Mouse (Mus musculus) forebrain, embryonic 10.5 days (tissue): ENCODE data around the gene Supt4a. TPM values are rescaled to one million over a fixed set of nuclear protein-coding genes. Genes with fewer than 3 reads are reported as not detected.

Experiments used
- DNase-seq: peaks from one replicate; pipeline ENCODE4 v3.0.0-alpha.2; 2017; ENCODE audit warnings: low spot score; ENCODE audit errors: extremely low spot score
- H3K27ac ChIP-seq: fragments of 300-500 bp; sonication (generic); 2 replicates; pipeline ENCODE4 v1.5.1; 2016; ENCODE audit warnings: mild to moderate bottlenecking
- H3K27me3 ChIP-seq: fragments of 300-500 bp; sonication (generic); 2 replicates; pipeline ENCODE4 v1.6.1; 2016; ENCODE audit warnings: mild to moderate bottlenecking; ENCODE audit not compliant: poor library complexity, severe bottlenecking
- H3K36me3 ChIP-seq: fragments of 300-500 bp; sonication (generic); replicated peaks from 2 replicates; pipeline ENCODE4 v1.6.1; 2016; ENCODE audit warnings: mild to moderate bottlenecking, moderate library complexity
- H3K4me1 ChIP-seq: fragments of 300-500 bp; sonication (generic); 2 replicates; pipeline ENCODE4 v1.6.1; 2016
- H3K4me3 ChIP-seq: fragments of 300-500 bp; sonication (generic); 2 replicates; pipeline ENCODE4 v1.5.1; 2016; ENCODE audit warnings: mild to moderate bottlenecking, moderate library complexity
- H3K9me3 ChIP-seq: fragments of 300-500 bp; sonication (generic); 2 replicates; pipeline ENCODE4 v1.6.1; 2016; ENCODE audit warnings: mild to moderate bottlenecking, moderate library complexity
- WGBS: fragments of 180-500 bp; shearing (Covaris S2); methylation state at CpG from one replicate; pipeline ENCODE4 v1.1.7; 2016; 5-methylcytosine and 5-hydroxymethylcytosine counted together
- polyA plus RNA-seq: library from polyadenylated mRNA; unstranded; fragments of >200 nt; fragmentation: Nextera tagmentation; extraction: Ambion mirVana; gene quantifications from 2 replicates; pipeline ENCODE4 v1.2.1, GENCODE M21; 2016

Gene Supt4a
- polyA plus RNA-seq, 1 experiment from 2014 or later, result 153 TPM

DNA sequence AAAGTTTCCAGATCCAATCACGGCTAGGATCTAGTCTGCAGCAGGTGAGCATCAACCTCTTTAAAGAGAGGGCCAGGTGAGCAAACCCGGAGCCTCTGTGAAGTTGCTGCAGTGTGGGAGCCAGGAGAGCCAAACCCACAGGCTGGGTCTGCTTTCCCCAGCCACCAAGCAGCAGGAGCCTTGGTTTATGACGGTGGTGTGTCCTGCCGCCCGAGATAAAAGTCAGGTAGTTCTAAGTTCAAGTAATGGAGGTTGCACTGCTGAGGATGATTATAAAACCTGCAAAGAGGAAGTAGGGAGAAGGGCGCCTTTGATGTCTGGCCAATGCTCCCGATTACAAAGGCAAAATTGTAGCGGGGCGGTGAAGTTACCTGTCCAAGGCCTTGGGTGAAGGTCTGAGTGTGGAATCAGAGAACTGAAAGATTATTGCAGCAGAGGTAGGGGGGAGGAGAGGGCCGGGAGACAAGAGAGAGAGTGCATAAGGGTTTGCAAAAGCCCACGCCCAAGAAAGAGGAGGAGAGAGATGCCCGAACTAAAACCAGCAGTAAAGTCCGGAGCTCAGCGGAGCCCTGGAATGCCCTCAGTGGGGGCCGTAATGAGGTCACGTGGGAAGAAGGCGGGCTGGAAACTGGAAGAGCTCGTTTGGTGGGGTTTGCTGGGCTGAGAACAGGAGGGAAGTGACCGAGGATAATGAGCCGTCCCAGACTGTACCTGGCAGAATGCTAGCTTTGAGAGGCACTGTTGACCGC lies 27.7 kb upstream of the Supt4a start:
- H3K4me3 ChIP-seq, result peak overlapping the region; percentile 44
- WGBS, result 10% methylated on average over 21 of the region's 21 CpGs

DNA sequence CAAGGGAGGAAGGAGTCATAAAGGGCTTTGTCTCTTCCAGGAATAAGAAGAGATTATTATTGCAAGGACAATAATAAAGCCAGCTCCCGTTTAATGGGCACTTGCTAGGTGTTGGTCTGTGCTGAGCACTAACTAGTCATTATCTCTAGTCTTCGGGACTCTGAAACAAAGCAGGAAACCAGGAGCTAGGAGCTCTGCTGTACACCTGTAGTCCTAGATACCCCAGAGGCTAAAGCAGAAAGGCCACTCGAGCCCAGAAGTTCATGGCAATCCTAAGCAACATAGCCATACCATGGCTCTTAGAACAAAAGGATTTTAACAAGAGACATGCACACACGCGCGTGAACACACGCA lies 27.1 kb upstream of the Supt4a start:
- peaks cover 39% of the 10 kb centered on the region for H3K27me3 ChIP-seq
- no peak for DNase-seq
- H3K9me3 ChIP-seq, result no peaks in the 10 kb centered on the region
- peaks cover 33% of the 10 kb centered on the region for H3K4me1 ChIP-seq
- 48% methylated on average over 7 of the region's 7 CpGs for WGBS
- peak overlapping the region; percentile 62 for H3K27ac ChIP-seq
- no peaks in the 10 kb centered on the region for H3K36me3 ChIP-seq
- H3K4me3 ChIP-seq, result peak overlapping the region; percentile 44

More for the DNA sequence above, 27.7 kb upstream of the Supt4a start:
- peak; percentile 62 for DNase-seq
- no peaks in the 10 kb centered on the region for H3K9me3 ChIP-seq
- H3K36me3 ChIP-seq, result no peaks in the 10 kb centered on the region
- peaks cover 33% of the 10 kb centered on the region for H3K4me1 ChIP-seq
- H3K27me3 ChIP-seq, result peaks cover 39% of the 10 kb centered on the region
- H3K27ac ChIP-seq, result peak overlapping the region; percentile 66

DNA sequence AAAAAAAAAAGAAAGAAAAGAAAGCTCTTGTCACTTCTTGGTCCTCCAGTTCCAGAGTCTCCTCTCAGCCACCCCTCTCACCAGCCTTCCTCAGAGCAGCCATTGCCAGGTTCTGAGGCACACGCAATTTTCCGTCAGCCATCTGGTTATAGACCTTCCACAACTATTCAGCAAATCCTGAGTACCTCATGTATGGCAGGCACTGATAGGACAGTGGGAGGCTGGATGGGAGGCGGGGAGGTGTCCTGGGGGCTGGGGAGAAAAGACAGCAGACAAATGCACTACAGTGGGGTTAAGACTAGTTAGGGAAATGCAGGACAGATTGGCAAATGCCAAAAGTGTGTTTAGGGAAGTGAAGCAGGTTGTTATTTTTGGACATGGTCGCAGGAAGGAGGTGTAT lies 25.2 kb upstream of the Supt4a start:
- no peak for DNase-seq
- Histone ChIP-seq H3K9me3 (no peaks in the 10 kb centered on the region), H3K4me3 (no peak overlapping the region), H3K27ac (no peak overlapping the region), H3K4me1 (peaks cover 31% of the 10 kb centered on the region), H3K27me3 (peaks cover 39% of the 10 kb centered on the region), H3K36me3 (no peaks in the 10 kb centered on the region)
- 85% methylated on average over 4 of the region's 4 CpGs for WGBS

DNA sequence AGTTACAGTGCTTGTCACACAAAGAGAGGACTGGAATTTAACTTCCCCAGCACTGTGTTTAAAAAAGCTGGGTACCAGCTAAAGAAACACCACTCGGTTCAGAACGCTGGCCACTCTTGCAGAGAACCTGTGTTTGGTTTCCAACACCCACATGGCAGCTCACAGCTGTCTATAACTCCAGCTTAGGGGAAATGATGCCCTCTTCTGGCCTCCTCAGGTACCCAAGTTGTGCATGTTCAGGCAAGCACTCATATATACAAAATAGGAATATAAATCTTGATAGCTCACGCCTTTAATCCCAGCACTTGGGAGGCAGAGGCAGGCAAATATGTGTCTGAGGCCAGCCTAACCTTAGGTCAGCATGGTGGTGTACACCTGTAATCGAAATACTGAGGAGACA lies 21.4 kb upstream of the Supt4a start:
- Histone ChIP-seq H3K27me3 (peaks cover 13% of the 10 kb centered on the region), H3K27ac (no peak overlapping the region), H3K4me3 (no peak overlapping the region), H3K4me1 (peaks cover 7% of the 10 kb centered on the region), H3K9me3 (no peaks in the 10 kb centered on the region), H3K36me3 (no peaks in the 10 kb centered on the region)
- no peak for DNase-seq
- 83% methylated on average over 4 of the region's 4 CpGs for WGBS

DNA sequence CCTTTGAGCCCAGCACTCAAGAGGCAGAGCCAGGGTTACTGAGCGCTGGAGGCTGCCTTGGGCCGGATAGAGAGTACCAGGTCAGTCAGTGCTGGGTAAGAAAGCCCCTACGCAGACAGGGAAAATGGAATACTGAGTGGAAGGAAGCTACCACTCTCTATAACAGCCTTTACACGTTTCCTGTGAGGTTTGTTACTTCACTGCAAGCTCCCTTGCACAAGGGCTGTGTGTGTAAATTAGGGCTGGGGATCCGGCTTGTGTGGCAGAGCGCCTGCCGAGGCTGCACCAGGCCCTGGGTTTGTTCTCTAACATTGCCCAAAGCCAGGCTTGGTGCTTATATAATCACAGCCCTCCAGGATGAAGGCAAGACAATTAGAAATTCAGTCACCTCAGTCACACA lies 17.8 kb upstream of the Supt4a start:
- Histone ChIP-seq H3K4me1 (peaks cover 10% of the 10 kb centered on the region), H3K4me3 (no peak overlapping the region), H3K36me3 (no peaks in the 10 kb centered on the region), H3K27me3 (0 out of 2 replicates have a peak, but pooled peaks cover 6% of the 10 kb centered on the region), H3K27ac (0 out of 2 replicates have a peak overlapping the region, but pooled peaks have one; percentile 32), H3K9me3 (no peaks in the 10 kb centered on the region)
- no peak for DNase-seq
- 71% methylated on average over 7 of the region's 7 CpGs for WGBS

DNA sequence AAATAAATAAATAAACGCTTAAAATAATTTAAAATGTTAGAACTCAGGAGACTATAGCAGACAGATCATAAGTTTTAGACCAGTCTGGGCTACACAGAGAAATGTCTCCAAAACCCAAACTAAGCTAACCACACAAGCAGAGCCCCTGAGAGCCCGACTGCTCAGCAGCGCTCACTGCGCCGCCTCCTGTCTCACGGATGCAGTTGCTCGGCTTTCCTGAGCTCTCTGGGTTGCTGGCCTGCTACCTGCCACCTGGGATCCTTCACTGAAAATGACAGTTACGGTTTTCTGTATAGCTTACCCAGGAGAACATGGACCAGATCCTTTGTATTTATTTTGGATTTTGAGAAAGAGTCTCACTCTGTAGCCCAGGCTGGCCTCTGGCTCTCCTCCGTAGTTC lies 17.0 kb upstream of the Supt4a start:
- Histone ChIP-seq H3K9me3 (no peaks in the 10 kb centered on the region), H3K27me3 (0 out of 2 replicates have a peak, but pooled peaks cover 6% of the 10 kb centered on the region), H3K4me3 (no peak overlapping the region), H3K36me3 (no peaks in the 10 kb centered on the region), H3K4me1 (peaks cover 17% of the 10 kb centered on the region), H3K27ac (no peak overlapping the region)
- 44% methylated on average over 9 of the region's 9 CpGs for WGBS
- DNase-seq, result no peak

DNA sequence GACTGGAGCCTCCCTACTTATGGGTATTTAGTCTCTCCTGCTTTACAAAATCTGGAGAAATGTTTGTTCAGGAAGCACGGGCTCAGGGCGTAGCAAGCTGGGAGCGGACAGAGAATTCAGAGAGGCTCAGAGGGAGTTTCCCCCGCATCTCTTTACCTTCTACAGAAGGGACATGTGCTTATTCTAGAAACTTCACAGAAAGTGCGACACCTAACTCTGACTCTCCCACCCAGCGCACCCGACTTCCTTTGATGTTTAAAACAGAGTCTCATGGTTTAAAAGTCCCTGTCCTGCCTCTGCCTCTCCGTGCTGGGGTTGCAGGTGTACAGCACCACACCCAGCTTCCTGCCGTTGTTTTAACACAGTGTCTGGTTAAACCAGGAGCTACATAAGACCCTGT lies 16.5 kb upstream of the Supt4a start:
- Histone ChIP-seq H3K27me3 (0 out of 2 replicates have a peak, but pooled peaks cover 6% of the 10 kb centered on the region), H3K36me3 (no peaks in the 10 kb centered on the region), H3K4me1 (peaks cover 22% of the 10 kb centered on the region), H3K9me3 (no peaks in the 10 kb centered on the region), H3K4me3 (no peak overlapping the region), H3K27ac (no peak overlapping the region)
- no peak for DNase-seq
- WGBS, result 83% methylated on average over 9 of the region's 9 CpGs

DNA sequence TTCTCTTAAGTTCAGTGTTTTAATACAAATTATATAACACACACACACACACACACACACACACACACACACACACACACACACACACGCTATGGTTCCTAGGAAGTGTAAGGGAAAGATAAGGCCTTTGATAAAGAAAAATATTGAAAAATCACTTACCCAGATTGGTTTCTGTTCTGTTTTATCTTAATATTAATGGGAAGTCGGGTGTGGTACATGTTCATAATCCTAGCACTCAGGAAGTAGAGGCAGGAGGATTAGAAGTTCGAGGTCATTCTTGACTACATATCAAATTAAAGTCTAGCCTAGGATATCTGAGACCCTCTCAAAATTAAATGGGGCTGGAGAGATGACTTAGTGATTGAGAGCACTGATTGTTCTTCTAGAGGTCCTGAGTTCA lies 15.2 kb upstream of the Supt4a start:
- 0 out of 2 replicates have a peak, but pooled peaks cover 6% of the 10 kb centered on the region for H3K27me3 ChIP-seq
- no peak overlapping the region for H3K27ac ChIP-seq
- no peaks in the 10 kb centered on the region for H3K36me3 ChIP-seq
- H3K9me3 ChIP-seq, result no peaks in the 10 kb centered on the region
- no peak overlapping the region for H3K4me3 ChIP-seq
- H3K4me1 ChIP-seq, result peaks cover 36% of the 10 kb centered on the region
- DNase-seq, result no peak
- 85% methylated on average over 3 of the region's 3 CpGs for WGBS

DNA sequence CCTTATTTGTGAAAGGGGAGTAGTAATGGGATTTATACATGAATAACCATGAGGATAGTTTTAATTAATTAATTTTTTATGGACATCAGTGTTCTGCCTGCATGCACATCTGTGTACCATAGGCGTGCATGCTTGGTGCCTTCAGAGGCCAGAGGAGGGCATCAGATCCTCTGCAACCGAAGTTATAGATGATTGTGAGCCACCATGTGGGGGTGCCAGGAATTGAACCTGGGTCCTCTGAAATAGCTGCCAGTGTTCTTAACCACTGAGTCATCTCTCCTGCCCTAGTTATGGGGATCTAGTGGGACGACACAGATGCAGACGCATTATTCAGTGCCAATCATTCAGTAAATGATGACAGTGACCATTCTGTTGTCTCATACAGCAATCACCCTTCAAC lies 14.5 kb upstream of the Supt4a start:
- Histone ChIP-seq H3K4me3 (no peak overlapping the region), H3K9me3 (no peaks in the 10 kb centered on the region), H3K27me3 (0 out of 2 replicates have a peak, but pooled peaks cover 6% of the 10 kb centered on the region), H3K4me1 (peaks cover 41% of the 10 kb centered on the region), H3K27ac (no peak overlapping the region), H3K36me3 (no peaks in the 10 kb centered on the region)
- WGBS, result 81% methylated on average over 4 of the region's 4 CpGs
- DNase-seq, result no peak

DNA sequence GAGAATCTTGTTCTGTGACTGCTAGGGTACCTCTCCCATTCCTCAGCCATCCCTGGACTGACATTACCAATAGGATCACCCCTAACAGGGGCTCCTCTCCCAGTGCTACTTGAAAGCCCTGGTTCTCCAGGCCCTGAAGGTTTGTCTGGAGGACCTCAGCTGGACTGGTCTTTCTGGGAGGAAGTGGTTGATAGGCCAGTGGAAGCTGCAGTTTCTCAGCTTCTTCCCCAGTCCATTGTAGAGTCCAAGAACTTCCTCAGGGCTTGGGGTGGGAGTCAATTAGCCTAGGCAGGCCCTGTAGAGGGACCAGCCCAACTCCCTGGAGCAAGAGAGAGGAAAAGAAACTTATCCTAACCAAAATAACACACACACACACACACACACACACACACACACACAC lies 11.8 kb upstream of the Supt4a start:
- Histone ChIP-seq H3K27ac (peak overlapping the region; percentile 84), H3K4me1 (peaks cover 39% of the 10 kb centered on the region), H3K4me3 (peak overlapping the region; percentile 15; the same call in 1 of the 2 replicates), H3K27me3 (0 out of 2 replicates have a peak, but pooled peaks cover 6% of the 10 kb centered on the region), H3K9me3 (no peaks in the 10 kb centered on the region), H3K36me3 (no peaks in the 10 kb centered on the region)
- DNase-seq, result no peak

DNA sequence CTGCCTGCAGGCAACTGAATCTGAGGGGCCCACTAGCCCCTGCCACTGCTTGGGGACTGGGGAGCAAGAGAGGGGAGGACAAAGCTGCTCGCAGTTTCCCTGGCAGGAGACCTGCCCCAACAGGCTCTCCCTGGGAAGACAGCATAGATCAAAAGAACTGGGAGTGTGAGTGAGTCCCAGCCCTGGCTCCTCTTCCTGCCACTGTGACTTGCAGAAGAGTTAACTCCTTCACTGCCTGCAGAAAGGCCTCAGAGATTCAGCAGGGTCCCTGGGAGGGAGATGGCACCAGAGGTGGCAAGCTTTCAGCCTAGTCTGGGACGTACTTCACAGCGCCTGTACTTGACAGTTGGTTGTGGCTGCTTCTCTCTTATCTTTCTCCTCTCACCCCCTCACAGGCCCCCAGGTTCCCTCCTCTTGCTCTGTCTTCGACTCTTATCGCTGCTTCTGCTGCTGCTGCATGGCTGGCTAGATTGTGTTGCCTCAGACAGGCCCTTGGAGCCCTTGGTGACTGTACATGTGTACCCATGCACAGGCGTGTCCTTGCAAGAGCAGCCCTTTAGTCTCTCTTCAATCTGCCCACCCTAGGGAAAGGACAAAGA lies 11.3 kb upstream of the Supt4a start:
- H3K9me3 ChIP-seq, result no peaks in the 10 kb centered on the region
- WGBS, result 26% methylated on average over 6 of the region's 6 CpGs

DNA sequence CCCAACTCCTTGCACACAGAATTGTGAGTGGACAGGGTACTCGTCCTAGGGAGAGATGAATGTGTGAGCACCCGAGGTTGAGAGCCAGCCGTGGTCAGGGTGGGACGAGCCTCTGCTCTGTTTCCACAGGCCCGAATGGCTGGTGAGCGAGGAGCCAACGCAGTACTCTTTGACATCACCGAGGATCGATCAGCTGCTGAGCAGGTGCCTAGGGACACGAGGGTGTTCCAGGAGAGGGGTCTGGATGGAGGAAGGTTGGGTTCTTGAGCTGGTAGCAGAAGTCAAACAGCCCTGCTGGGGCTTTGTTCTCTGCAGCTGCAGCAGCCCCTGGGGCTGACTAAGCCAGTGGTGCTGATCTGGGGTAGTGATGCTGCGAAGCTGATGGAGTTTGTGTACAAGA lies 10.3 kb upstream of the Supt4a start:
- Histone ChIP-seq H3K27ac (peak overlapping the region; percentile 84), H3K27me3 (no peaks in the 10 kb centered on the region), H3K36me3 (no peaks in the 10 kb centered on the region), H3K4me1 (peaks cover 39% of the 10 kb centered on the region), H3K9me3 (no peaks in the 10 kb centered on the region), H3K4me3 (no peak overlapping the region)
- DNase-seq, result no peak
- WGBS, result 60% methylated on average over 11 of the region's 11 CpGs

More for the DNA sequence above, 11.3 kb upstream of the Supt4a start:
- Histone ChIP-seq H3K36me3 (no peaks in the 10 kb centered on the region), H3K27ac (peak overlapping the region; percentile 84), H3K4me1 (peaks cover 39% of the 10 kb centered on the region), H3K27me3 (0 out of 2 replicates have a peak, but pooled peaks cover under 1% of the 10 kb centered on the region), H3K4me3 (peak overlapping the region; percentile 15; the same call in 1 of the 2 replicates)
- DNase-seq, result peak; percentile 37

DNA sequence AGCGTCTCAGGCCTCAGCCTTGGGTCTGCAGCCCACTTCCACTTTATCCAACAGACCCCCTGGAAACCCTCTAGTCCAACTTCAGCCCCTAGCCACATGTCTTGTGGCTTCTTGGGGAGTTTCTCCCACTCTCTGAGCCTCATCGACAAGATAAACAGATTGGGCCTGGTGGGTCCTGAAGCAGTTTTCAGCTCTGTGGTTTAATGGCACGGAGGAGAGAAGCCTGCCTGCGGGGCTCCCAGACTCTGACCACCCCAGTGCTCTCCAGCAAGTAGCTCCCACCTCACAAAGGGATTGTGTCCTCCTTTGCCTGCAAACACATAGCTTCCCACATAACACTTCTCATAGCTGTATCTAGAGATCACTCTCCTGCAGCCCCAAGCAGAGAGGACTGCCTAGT lies 9.9 kb upstream of the Supt4a start:
- no peaks in the 10 kb centered on the region for H3K9me3 ChIP-seq
- H3K27ac ChIP-seq, result peak overlapping the region; percentile 84
- no peak for DNase-seq
- 67% methylated on average over 4 of the region's 4 CpGs for whole genome bisulfite sequencing
- no peak overlapping the region for H3K4me3 ChIP-seq
- H3K4me1 ChIP-seq, result peaks cover 39% of the 10 kb centered on the region
- H3K27me3 ChIP-seq, result no peaks in the 10 kb centered on the region
- H3K36me3 ChIP-seq, result no peaks in the 10 kb centered on the region
